Mouse (Mus musculus): Measurements from ENCODE around the gene Ppm1b.

DNA sequence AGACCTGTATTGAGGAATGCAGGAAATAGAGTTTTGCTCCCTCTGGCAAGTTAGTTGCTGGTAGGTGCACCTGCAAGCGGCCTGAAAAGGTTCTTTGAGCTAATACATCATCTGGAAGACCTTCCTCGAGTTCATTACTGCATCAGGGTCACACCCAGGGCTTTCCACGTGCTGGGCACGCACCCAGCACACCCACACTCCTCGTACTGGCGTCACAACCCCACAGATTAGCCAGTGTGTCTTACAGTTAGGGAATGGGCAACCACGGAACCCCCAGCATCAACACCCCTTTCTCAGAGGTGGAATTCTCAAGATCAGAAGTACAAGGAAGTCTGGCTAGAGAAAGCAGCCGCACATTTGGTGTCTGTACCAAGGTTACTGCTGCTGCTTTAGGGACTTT lies 67.7 kb downstream of the Ppm1b start:
- TF ChIP-seq POLR2A (IDR thresholded peaks at IDR 0.05; ENCODE audit: control insufficient read depth, low read depth, low read length) (no peak), CTCF (IDR thresholded peaks at IDR 0.05; ENCODE audit: control insufficient read depth, insufficient read depth, insufficient replicate concordance, low read depth, low read length) (no peak)

All from testis, adult 2 months (tissue).